Mouse (Mus musculus): ENCODE measurements around the gene Mt1.

GRCm38 (mm10) chr8:94154537-94154936, 24.3 kb upstream of the Mt1 start:
- TF ChIP-seq CTCF (IDR thresholded peaks at IDR 0.05; ENCODE audit: control insufficient read depth, insufficient read depth, insufficient replicate concordance, low read depth, low read length): no peak
- no peak for TF ChIP-seq POLR2A (IDR thresholded peaks at IDR 0.05; ENCODE audit: control insufficient read depth, low read depth, low read length)
